Mouse (Mus musculus) urinary bladder, postnatal 10 days (tissue): ENCODE measurements around the gene Dlg5.

Experiments
- DNase-seq: peaks from one replicate; pipeline ENCODE4 v3.0.0; 2022; ENCODE audit warnings: low spot score

The Dlg5 gene

GRCm38 (mm10) chr14:24234411-24234810 lies 11.3 kb downstream of the Dlg5 start:
- no peak for DNase-seq

- no peak for DNase-seq
Measured at GRCm38 (mm10) chr14:24232641-24233633, 12.8 kb downstream of the Dlg5 start.

GRCm38 (mm10) chr14:24228549-24228948 lies 17.2 kb downstream of the Dlg5 start:
- DNase-seq = no peak

- DNase-seq = no peak
Measured at GRCm38 (mm10) chr14:24227015-24227414, 18.7 kb downstream of the Dlg5 start.

- DNase-seq = no peak
Measured at GRCm38 (mm10) chr14:24226344-24226743, 19.4 kb downstream of the Dlg5 start.

GRCm38 (mm10) chr14:24222759-24223158 lies 23.0 kb downstream of the Dlg5 start:
- DNase-seq = no peak

- DNase-seq = no peak
Measured at GRCm38 (mm10) chr14:24222273-24222672, 23.4 kb downstream of the Dlg5 start.

- no peak for DNase-seq
Measured at GRCm38 (mm10) chr14:24217362-24217722, 28.4 kb downstream of the Dlg5 start.

GRCm38 (mm10) chr14:24216678-24217361 lies 28.9 kb downstream of the Dlg5 start:
- no peak for DNase-seq

- no peak for DNase-seq
Measured at GRCm38 (mm10) chr14:24216064-24216463, 29.7 kb downstream of the Dlg5 start.

- DNase-seq = no peak
Measured at GRCm38 (mm10) chr14:24214436-24214835, 31.3 kb downstream of the Dlg5 start.

- DNase-seq = no peak
Measured at GRCm38 (mm10) chr14:24213336-24213735, 32.4 kb downstream of the Dlg5 start.

GRCm38 (mm10) chr14:24212861-24213260 lies 32.9 kb downstream of the Dlg5 start:
- no peak for DNase-seq

- DNase-seq = no peak
Measured at GRCm38 (mm10) chr14:24207360-24207752, 38.4 kb downstream of the Dlg5 start.

- no peak for DNase-seq
Measured at GRCm38 (mm10) chr14:24206736-24207359, 38.9 kb downstream of the Dlg5 start.

- DNase-seq = no peak
Measured at GRCm38 (mm10) chr14:24206314-24206713, 39.4 kb downstream of the Dlg5 start.

GRCm38 (mm10) chr14:24205281-24205871 lies 40.3 kb downstream of the Dlg5 start:
- DNase-seq = no peak

- DNase-seq = no peak
Measured at GRCm38 (mm10) chr14:24203210-24203609, 42.5 kb downstream of the Dlg5 start.

- DNase-seq = no peak
Measured at GRCm38 (mm10) chr14:24200771-24201170, 44.9 kb downstream of the Dlg5 start.

- no peak for DNase-seq
Measured at GRCm38 (mm10) chr14:24199732-24200131, 46.0 kb downstream of the Dlg5 start.

GRCm38 (mm10) chr14:24197865-24198264 lies 47.9 kb downstream of the Dlg5 start:
- DNase-seq = no peak

GRCm38 (mm10) chr14:24196947-24197346 lies 48.8 kb downstream of the Dlg5 start:
- no peak for DNase-seq
